Mouse (Mus musculus) erythroblast, embryonic 14.5 days (primary cell): ENCODE results near the gene Ajuba.

Source experiments
- GATA1 ChIP-seq: IDR thresholded peaks from 2 replicates; pipeline ENCODE4 v1.6.1; 2012; ENCODE audit warnings: low read length, inconsistent platforms, mixed read lengths
- TAL1 ChIP-seq: IDR thresholded peaks from 3 replicates; pipeline ENCODE4 v1.6.1; 2012; ENCODE audit warnings: low read length, inconsistent platforms, mixed read lengths

GRCm38 (mm10) chr14:54603038-54603654 lies 25.8 kb upstream of the Ajuba start:
- no peak for TF ChIP-seq GATA1
- peak; percentile 32; the same call in 1 of the 3 replicates for TF ChIP-seq TAL1
